Mouse (Mus musculus) layer of hippocampus, adult 9-10 months (tissue): Measurements from ENCODE around the gene Sun2.

Experiments used
- DNase-seq: peaks from one replicate; pipeline ENCODE4 v3.0.0; 2022; ENCODE audit warnings: low spot score

Gene Sun2

DNA sequence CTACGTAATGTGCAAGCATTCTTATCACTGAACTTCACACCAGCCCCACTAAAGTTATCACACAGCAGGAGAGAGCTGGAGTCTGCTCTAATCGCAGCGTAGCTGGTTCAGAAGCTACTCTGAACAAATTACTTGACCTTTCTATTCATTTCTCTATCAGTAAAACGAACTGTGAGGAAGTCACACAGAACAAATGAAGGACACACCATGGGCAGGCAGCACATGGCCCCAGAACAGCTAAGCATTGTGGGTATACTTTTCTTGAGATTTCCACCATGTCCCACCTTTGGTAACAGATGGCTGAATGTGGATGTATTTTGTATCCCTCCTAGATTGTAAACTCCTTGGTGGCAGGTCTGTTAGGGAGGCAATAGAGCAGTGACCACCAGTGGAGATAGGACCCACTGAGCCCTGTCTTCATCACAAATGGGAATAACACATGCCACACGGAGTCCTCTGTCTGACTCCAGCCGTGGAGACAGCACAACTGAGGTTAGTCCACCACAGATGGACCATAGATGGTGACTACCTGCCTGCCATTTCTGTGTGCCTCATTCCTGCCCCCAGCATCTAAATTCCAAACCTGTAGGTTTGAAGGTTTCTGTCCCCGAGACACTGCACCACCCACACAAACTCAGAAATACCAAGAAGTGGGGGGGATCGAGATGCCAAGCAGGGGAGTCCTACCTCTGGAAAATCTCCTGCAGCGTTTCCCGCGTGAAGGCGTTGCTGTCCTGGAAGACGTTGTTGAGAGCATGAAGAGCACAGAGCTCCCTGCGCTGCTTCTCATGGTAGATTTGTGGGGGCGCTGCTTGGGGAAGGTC lies 56.1 kb downstream of the Sun2 start:
- no peak for DNase-seq

DNA sequence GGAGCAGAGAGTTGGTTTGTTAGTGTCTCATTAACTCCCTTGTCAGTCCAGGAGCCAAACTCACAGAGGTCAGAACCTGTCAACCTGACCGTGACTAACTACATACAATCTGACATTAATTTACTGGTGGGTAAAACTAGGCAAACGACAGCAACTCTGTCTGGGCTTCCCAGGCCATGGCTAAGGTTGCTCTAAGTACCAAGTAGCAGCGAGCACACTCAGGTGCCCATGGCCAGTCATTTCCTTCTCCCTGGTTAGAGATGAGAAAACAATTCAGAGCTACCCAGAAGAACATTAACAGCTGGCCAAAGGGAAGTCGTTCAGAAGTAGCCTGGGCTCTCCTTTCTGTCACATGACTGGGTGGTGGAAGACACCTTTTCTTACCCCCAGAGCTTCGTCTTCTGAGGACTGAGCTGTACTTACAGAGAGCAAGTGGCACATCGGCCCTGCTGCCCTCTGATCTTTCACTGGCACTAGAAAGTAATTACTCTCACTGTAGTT lies 57.1 kb downstream of the Sun2 start:
- DNase-seq = no peak

DNA sequence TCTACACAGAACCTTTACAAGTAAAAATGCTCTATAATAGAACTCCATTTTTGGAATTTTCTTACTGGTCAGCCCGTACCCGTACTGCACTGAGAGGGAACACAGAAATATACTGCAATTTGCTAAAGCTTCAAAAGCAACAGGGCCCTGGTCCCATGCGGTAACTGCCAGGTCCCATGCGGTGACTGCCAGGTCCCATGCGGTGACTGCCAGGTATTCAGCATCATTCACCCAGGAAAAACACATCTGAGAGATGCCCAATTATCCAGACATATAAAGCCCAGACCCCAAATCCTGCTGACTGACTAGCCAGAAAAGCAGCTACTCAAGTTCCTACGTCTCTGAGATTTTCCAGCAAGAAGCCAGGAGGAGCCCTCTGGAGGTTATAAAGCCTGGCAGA lies 57.7 kb downstream of the Sun2 start:
- DNase-seq = no peak

DNA sequence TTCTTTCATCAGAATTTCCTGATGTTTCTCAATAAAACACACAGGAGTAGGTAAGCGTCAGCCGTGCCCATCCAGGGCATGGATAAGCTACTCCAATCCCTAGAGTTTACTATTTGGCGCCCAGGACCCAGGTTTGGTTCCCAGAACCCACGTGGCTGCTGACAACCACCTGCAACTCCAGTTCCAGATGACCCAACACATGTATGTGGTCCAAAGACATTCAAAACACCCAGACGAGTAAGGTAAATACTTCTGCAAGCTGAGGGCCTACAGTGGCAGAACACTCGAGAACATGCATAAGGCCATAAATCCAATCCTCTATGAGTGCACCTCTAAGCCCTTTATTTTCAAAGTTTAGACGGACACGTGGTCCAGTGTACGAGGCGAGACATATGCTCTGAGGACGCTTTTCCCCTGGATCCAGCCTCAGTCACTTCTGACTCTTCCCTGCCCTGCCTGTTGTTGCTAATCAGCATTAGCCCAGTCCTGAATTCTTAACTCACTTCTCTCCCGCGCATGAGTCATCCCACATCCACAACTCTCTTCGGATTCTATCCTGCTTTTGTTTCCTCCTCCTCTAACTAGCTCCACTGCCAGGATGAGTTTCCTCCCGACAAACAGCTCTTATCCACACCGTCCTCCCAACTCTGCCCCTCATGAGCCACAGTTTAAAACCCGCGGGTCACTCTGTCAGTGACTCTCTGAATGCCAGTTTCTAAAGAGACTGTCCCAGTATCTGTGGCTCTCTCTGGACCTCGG lies 58.5 kb downstream of the Sun2 start:
- DNase-seq = no peak

DNA sequence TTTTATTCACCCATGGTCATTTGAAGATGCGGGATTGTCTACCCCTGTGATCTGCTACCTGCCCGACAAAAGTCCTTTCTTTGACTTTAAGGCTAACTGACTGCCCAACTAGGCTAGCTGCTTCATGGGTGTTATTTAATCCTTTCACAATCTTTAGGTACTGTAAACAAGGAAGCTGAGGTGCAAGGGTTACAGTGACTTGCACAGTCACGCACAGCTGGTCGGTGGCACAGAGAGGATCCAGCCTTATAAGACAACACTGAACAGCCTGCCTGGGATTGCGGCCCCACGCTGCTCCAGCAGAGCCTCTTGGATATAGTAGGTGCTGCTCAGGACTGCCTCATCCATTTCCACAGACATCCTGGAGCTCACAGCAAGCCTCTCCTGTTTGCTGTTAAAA lies 59.2 kb downstream of the Sun2 start:
- no peak for DNase-seq

DNA sequence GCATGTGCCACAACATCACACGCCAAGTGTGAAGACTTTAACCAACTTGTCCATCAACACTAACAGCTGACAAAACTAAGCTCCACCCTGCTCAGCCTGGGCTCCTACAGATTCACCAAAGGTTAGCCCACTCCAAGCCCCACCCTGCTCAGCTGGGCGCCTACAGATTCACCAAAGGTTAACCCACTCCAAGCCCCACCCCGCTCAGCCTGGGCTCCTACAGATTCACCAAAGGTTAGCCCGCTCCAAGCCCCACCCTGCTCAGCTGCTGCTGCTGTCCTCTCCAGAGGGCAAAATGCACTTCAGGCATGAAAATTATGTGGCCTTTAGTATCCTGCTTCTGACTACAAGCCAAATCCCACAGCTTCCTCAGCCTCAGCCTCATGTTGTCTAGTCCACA lies 60.4 kb downstream of the Sun2 start:
- no peak for DNase-seq

DNA sequence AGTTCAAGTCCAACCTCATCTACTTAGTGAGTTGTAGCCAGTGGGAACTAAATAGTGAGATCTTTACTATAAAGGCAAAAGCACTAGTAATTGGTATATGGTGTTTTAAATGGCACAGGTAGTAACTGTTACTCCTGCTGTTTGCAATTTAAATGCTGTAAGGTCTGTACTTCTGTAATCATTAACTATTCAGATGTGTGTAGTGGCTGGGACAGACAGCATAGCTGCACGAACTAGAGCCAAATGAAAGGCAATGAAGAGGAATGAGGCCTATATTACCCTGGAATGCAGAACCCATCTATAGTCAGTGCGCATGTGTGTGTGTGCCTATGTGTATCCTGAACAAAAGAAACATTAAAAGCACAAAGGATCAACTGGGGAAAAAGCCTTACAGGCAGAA lies 64.4 kb downstream of the Sun2 start:
- no peak for DNase-seq
